Mouse (Mus musculus) myocyte (in vitro differentiated cells): ENCODE data around the gene Scamp1.
A peak's percentile ranks its signal among the peaks of the same experiment; 100 is the strongest.

Source experiments
- CEBPB ChIP-seq: IDR thresholded peaks from 2 replicates; pipeline ENCODE4 v1.6.1; 2011; ENCODE audit warnings: mild to moderate bottlenecking, moderate library complexity; ENCODE audit not compliant: poor library complexity, insufficient read depth, severe bottlenecking
- E2F4 ChIP-seq: IDR thresholded peaks from one replicate; pipeline ENCODE4 v1.6.1; 2011; ENCODE audit warnings: mild to moderate bottlenecking, control low read depth, moderate library complexity; ENCODE audit not compliant: insufficient read depth
- MAX ChIP-seq: IDR thresholded peaks from one replicate; pipeline ENCODE4 v1.6.1; 2011; ENCODE audit warnings: low read depth, mild to moderate bottlenecking, control low read depth
- POLR2A ChIP-seq: IDR thresholded peaks from one replicate; pipeline ENCODE4 v1.6.1; 2011; ENCODE audit warnings: low read depth, mild to moderate bottlenecking, control low read depth, moderate library complexity; ENCODE audit not compliant: insufficient read length
- SRF ChIP-seq: IDR thresholded peaks from one replicate; pipeline ENCODE4 v1.6.1; 2011; ENCODE audit warnings: low read depth; ENCODE audit not compliant: control insufficient read depth, insufficient read length
- TCF12 ChIP-seq: IDR thresholded peaks from one replicate; pipeline ENCODE4 v1.6.1; 2011; ENCODE audit warnings: mild to moderate bottlenecking, control low read depth; ENCODE audit not compliant: poor library complexity, insufficient read depth, severe bottlenecking
- TCF3 ChIP-seq: IDR thresholded peaks from one replicate; pipeline ENCODE4 v1.6.1; 2011; ENCODE audit warnings: low read depth, control low read depth; ENCODE audit not compliant: insufficient read length

GRCm38 (mm10) chr13:94153658-94154057 is 132.0 kb downstream of the Scamp1 start:
- TF ChIP-seq TCF12 (no peak), POLR2A (no peak), SRF (peak; percentile 13), TCF3 (no peak), E2F4 (no peak), CEBPB (no peak), MAX (no peak)
